Mouse (Mus musculus) olfactory bulb, adult 2 months (tissue): Measurements from ENCODE around the gene 4930451I11Rik. TPM values are rescaled to one million over a fixed set of nuclear protein-coding genes. Genes with fewer than 3 reads are reported as not detected.

ENCODE experiments used
- H3K27ac ChIP-seq: fragments of 200-500 bp; 2 replicates; pipeline ENCODE4 v1.5.1; 2012; ENCODE audit warnings: low read depth, low read length; ENCODE audit not compliant: insufficient read depth
- H3K4me1 ChIP-seq: fragments of 200-500 bp; 2 replicates; pipeline ENCODE4 v1.6.1; 2012; ENCODE audit warnings: low read length; ENCODE audit not compliant: control insufficient read depth, insufficient read depth
- H3K4me3 ChIP-seq: fragments of 200-500 bp; 2 replicates; pipeline ENCODE4 v1.5.1; 2012; ENCODE audit warnings: mild to moderate bottlenecking, low read depth, low read length, moderate library complexity; ENCODE audit not compliant: insufficient read depth
- CTCF ChIP-seq: fragments of 200-500 bp; IDR thresholded peaks from 2 replicates; pipeline ENCODE4 v1.5.1; 2012; ENCODE audit warnings: low read depth, mild to moderate bottlenecking, low read length, moderate library complexity; ENCODE audit not compliant: insufficient read depth
- POLR2A ChIP-seq: fragments of 200-500 bp; IDR thresholded peaks from 2 replicates; pipeline ENCODE4 v1.6.1; 2012; ENCODE audit warnings: mild to moderate bottlenecking, low read depth, low read length, moderate library complexity; ENCODE audit not compliant: insufficient read depth
- WGBS: fragments of 180-500 bp; shearing (Covaris S2); methylation state at CpG from one replicate; pipeline ENCODE4 v1.1.7; 2018; 5-methylcytosine and 5-hydroxymethylcytosine counted together
- polyA plus RNA-seq: library from polyadenylated mRNA; stranded (reverse); fragments of >200 nt; gene quantifications from 2 replicates; pipeline ENCODE4 v1.2.4, GENCODE M21; 2012; ENCODE audit warnings: low replicate concordance; ENCODE audit not compliant: missing spikeins, insufficient read depth, insufficient read length

The 4930451I11Rik gene
- polyA plus RNA-seq, 1 experiment: not detected

DNA sequence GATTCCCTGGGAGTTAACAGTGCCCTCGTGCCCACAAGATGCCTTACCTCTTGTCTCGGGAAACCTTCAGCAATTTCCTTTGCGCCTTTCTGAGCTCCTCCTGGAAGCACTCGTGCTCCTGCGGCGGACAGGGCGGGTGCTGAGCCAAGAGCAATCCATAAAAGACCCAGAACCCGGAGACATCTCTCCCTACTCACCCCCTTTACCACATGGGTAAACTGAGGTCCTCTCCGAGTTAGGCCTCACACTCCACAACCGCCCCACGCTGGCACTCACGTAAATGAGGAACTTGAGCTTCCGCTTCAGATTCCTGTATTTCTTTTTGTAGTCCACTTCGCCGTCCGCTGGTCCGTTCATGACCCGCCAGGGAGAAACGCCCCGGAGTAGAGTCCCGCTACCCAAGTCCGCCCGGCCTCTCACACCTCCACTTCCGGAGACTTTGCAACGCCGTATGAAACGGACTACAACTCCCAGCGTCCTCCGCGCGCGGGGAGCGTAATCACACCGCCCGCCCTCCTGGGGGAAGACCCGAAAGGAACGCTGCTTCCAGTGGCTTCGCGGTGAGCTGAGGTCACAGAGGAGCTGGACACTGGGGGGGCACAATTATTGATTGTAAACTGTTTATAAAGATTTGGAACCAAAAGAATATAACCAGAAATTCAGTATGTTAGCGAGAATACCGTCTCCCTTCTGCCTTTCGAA lies 30.1 kb upstream of the 4930451I11Rik start, which contains the start of gene Hirip3:
Gene Hirip3 (plus strand): TSS at position 544 of the 702 bp plus-strand sequence.
- 1% methylated on average over 42 of the region's 42 CpGs for WGBS
- peak within 1 kb of the TSS; percentile 78 for H3K27ac ChIP-seq
- TF ChIP-seq CTCF (0 out of 2 replicates have a peak, but pooled peaks have one; percentile 2), POLR2A (peak; percentile 82)

DNA sequence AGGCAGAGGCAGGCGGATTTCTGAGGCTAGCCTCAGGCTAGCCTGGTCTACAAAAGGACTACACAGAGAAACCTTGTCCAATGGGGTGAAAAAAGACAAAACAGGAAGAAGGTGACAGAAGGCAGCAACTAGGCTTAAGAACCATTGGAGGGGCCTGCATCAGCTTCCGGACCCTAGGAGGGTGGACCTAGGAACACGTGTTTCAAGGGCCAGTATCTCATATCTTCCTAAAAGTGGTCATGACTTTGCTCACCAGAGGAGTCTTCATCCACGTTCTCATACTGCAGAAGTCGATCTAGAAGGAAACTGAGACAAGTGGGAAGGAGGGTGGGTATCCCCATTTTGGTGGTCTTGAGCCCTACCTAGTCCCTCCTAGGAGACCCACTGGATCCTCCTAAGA lies 29.5 kb upstream of the 4930451I11Rik start:
- H3K4me1 ChIP-seq: peaks cover 23% of the 10 kb centered on the region
- no peak overlapping the region for H3K27ac ChIP-seq
- peak overlapping the region; percentile 64 for H3K4me3 ChIP-seq
- no peak for TF ChIP-seq POLR2A
- no peak for TF ChIP-seq CTCF
- WGBS: 67% methylated on average over 5 of the region's 5 CpGs

More for the DNA sequence above, 30.1 kb upstream of the 4930451I11Rik start, which contains the start of gene Hirip3:
- peak within 1 kb of the TSS; percentile 64 for H3K4me3 ChIP-seq
- H3K4me1 ChIP-seq: peaks cover 23% of the 10 kb centered on the region

DNA sequence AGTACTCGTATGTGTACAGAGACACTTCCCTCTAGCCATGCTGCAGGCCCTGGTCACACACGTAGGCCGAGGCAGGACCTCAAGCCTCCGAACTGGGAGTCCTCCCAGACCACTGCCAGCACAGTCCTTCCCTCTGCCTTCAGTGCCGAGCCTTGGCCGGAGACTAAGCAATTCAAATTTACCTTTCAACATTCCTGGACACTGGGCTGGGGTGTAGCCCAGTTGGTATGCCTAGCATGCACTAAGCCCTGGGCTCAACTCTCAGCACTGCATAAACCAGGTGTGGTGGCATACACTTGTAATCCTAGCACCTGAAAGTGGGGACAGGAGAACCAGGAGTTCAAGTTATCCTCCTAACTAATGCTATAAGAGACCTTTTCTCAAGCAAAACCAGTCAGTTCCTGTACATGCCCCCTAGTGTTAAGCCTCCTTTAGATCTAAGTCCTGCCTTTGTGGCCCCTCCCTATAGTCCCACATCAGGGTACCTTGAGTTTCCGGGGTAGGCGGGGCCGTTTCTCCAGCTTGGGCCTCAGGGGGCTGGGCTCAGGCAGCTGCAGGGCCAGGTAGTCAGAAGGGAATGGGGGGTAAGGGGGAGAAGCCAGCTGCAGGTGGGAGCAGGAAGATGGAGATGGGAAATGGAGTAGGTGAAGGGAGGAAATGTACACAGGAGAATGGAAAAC lies 25.4 kb upstream of the 4930451I11Rik start:
- 72% methylated on average over 9 of the region's 9 CpGs for WGBS
- Histone ChIP-seq H3K4me1 (peaks cover 7% of the 10 kb centered on the region; the same call in 1 of the 2 replicates), H3K4me3 (no peak overlapping the region), H3K27ac (no peak overlapping the region)
- TF ChIP-seq CTCF: no peak
- TF ChIP-seq POLR2A: no peak

DNA sequence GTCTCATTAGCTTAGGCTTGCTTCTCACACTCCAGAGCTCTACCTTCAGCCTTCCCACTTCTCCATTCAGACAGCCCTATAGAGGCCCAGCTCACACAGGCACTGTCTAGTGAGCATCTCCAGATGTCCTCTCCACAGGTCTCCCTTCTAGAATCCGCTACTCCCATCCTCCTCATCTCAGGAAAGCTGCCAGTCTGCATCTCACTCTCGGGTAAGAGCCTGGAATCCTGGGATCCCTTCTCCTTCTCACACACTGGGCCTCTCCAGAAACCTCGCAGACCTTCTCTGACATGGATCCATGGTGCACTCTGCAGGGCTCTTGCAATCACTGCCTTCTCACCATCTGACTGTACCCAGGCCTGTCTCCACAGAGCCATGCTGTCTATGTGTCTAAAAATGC lies 24.2 kb upstream of the 4930451I11Rik start:
- H3K4me1 ChIP-seq: peaks cover 3% of the 10 kb centered on the region; the same call in 1 of the 2 replicates
- TF ChIP-seq CTCF (no peak), POLR2A (no peak)
- 69% methylated on average over 3 of the region's 3 CpGs for WGBS
- no peak overlapping the region for H3K27ac ChIP-seq
- H3K4me3 ChIP-seq: no peak overlapping the region

DNA sequence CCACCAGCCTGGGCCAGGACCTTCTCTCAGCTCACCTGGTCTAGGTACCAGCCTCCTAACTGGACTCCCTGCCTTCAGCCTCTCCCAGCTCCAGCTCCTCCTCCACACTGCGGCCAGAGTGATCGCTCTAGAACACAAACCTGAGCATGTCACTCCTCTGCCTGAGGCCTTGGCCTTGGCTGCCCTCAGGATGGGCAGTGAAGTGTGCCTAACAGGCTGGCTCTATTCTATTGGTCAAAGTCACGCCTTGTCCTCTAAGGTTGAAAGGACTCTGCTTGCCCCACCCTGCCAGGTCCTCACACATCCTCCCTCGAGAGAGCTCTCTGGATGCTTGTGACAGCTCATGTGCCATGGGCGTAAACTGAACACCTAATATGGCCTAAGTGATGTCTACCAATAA lies 22.0 kb upstream of the 4930451I11Rik start:
- 87% methylated on average over 5 of the region's 5 CpGs for WGBS
- no peak overlapping the region for H3K4me3 ChIP-seq
- peaks cover 11% of the 10 kb centered on the region for H3K4me1 ChIP-seq
- no peak for TF ChIP-seq CTCF
- TF ChIP-seq POLR2A: no peak
- H3K27ac ChIP-seq: no peak overlapping the region

DNA sequence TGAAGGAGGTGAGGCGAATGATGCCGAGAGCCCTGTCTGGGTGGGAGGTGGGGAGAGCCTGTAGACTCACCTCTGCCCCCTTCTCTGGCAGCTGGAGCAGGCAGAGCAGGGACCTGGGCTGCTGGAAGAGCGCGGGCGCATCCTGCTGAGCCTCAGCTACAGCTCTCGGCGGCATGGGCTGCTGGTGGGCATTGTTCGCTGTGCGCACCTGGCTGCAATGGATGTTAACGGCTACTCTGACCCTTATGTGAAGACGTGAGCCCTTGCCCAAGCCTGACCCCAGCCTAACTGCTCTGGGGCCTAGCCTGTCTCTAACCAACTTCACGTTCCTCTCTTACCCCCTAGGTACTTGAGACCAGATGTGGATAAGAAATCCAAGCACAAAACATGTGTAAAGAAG lies 19.8 kb upstream of the 4930451I11Rik start:
- 66% methylated on average over 12 of the region's 12 CpGs for WGBS
- no peak for TF ChIP-seq CTCF
- TF ChIP-seq POLR2A: no peak
- H3K27ac ChIP-seq: no peak overlapping the region
- no peak overlapping the region for H3K4me3 ChIP-seq
- H3K4me1 ChIP-seq: peaks cover 22% of the 10 kb centered on the region

DNA sequence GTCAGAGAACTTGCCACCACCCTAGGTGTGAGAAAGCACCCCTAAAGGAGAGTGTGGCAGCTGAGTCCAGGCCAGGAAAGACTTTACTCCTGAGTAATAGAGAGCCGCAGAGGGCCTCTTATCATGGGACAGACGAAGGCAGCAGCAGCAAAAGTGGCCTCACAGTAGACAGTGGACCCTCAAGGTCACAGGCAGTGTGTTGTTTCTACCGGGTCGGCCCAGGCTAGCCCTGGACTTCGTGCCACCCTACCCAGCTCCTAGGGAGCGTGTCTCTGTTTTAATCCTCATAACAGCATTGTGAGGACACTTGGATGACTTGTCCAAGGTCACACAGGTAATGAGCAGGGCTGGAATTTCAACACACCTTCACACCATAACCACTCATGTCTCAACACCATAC lies 18.7 kb upstream of the 4930451I11Rik start:
- WGBS: 94% methylated on average over 6 of the region's 6 CpGs
- Histone ChIP-seq H3K4me1 (peaks cover 22% of the 10 kb centered on the region), H3K4me3 (no peak overlapping the region), H3K27ac (no peak overlapping the region)
- no peak for TF ChIP-seq POLR2A
- TF ChIP-seq CTCF: no peak

DNA sequence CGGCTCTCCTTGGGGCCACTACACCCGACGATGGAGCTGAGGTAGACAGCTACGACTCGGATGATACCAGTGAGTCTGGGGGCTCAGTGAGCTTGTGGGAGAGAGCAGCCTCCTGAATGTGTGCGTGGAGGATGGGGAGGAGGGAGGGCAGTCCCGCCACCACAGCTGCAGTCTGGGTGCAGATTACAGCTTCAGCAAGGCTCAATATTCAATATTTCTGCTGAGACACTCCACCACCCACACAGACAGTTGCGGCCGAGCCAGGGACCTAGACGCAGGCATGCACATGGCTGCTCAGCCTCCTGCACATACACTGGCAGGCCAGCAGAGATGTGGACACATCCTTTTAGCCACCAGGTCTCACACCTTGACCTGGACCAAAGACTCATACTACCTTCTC lies 17.4 kb upstream of the 4930451I11Rik start:
- Histone ChIP-seq H3K27ac (peak overlapping the region; percentile 31; the same call in 1 of the 2 replicates), H3K4me1 (peaks cover 22% of the 10 kb centered on the region), H3K4me3 (peak overlapping the region; percentile 68)
- TF ChIP-seq POLR2A (no peak), CTCF (no peak)
- 15% methylated on average over 10 of the region's 10 CpGs for WGBS
